Mouse (Mus musculus) lung, postnatal 0 days (tissue): ENCODE measurements at regions not wholly inside any gene's neighbourhood (a gene's known extent, or its start where the extent isn't known, plus 50 kb on each side); places are given as distances from the start of the nearest gene placed in this dataset.

Experiments used
- CTCF ChIP-seq: IDR thresholded peaks from 2 replicates; pipeline ENCODE4 v1.5.1; 2016; ENCODE audit warnings: antibody characterized with exemption, mild to moderate bottlenecking
- EP300 ChIP-seq: IDR thresholded peaks from 2 replicates; pipeline ENCODE4 v1.6.1; 2016; ENCODE audit warnings: antibody characterized with exemption, mild to moderate bottlenecking, control low read depth

- no peak for TF ChIP-seq CTCF
- TF ChIP-seq EP300 = no peak
Observed at GRCm38 (mm10) chr1:184425694-184426093, 306.7 kb downstream of the Hlx start.
